Mouse (Mus musculus) adrenal gland, postnatal 36 days (tissue): ENCODE measurements around the gene Olfr63. TPM values are rescaled to one million over a fixed set of nuclear protein-coding genes. Genes with fewer than 3 reads are reported as not detected.
"Not testable (repeated sequence)": the region's sequence is repeated elsewhere in the genome, so short reads cannot be mapped to it uniquely, and the experiment has no call there.

Source experiments
- DNase-seq, 2 experiments: peaks; one replicate each; pipeline ENCODE4 v3.0.0; 2021; ENCODE audit warnings: mixed read lengths in 1 of 2
- long read RNA-seq, 2 experiments: library from polyadenylated mRNA; stranded (forward); transcript quantifications; one replicate each; pipeline ENCODE4 v2.0.0; 2021; ENCODE audit warnings: borderline sequencing depth in 2 of 2
- total RNA-seq, 2 experiments: library from RNA; stranded (reverse); gene quantifications; 2 replicates each; pipeline ENCODE4 v1.2.3; 2021

Gene Olfr63
- total RNA-seq, result under 1 TPM in 1 of 2 experiments, not detected in 1; 0.03 TPM
- long read RNA-seq, experiment 1, result 0 reads
- long read RNA-seq, experiment 2, result 0 reads

GRCm38 (mm10) chr17:33264376-33264775 lies at the start of gene Olfr63:
Gene Olfr63 (plus strand): TSS chr17:33264676.
- no peak for DNase-seq

- DNase-seq, result no peak
Measured at GRCm38 (mm10) chr17:33221590-33221989, 42.9 kb upstream of the Olfr63 start, which contains the start of gene Olfr1564. Gene Olfr1564 (minus strand): TSS chr17:33221690.

- DNase-seq, result not testable (repeated sequence)
Measured at GRCm38 (mm10) chr17:33236646-33237045, 27.8 kb upstream of the Olfr63 start.

- not testable (repeated sequence) for DNase-seq
Measured at GRCm38 (mm10) chr17:33254530-33255318, 9.8 kb upstream of the Olfr63 start, which contains the start of gene Zfp955a. Gene Zfp955a (minus strand): TSS chr17:33255145.

- DNase-seq, result not testable (repeated sequence)
Measured at GRCm38 (mm10) chr17:33255319-33255657, 9.2 kb upstream of the Olfr63 start.

GRCm38 (mm10) chr17:33268907-33269306 lies 4.4 kb downstream of the Olfr63 start:
- no peak for DNase-seq

- not testable (repeated sequence) for DNase-seq
Measured at GRCm38 (mm10) chr17:33289039-33289875, 24.8 kb downstream of the Olfr63 start, which contains the start of gene Zfp955b. Gene Zfp955b (plus strand): TSS chr17:33289544.

- DNase-seq, result not testable (repeated sequence)
Measured at GRCm38 (mm10) chr17:33289876-33290149, 25.3 kb downstream of the Olfr63 start.

Other genes with a start within 250 kb of the Olfr63 start
- gene Zfp763, start 231.3 kb upstream of the Olfr63 start, total RNA-seq, result 1 to 10 TPM; 5.8 to 5.9 TPM
- gene 4921501E09Rik, start 196.6 kb upstream of the Olfr63 start, total RNA-seq, result not detected
- gene Zfp563, start 175.4 kb upstream of the Olfr63 start, total RNA-seq, result 1 to 10 TPM; 7.4 to 8.9 TPM
- not detected for gene Morc2b, start 125.0 kb upstream of the Olfr63 start, total RNA-seq
- gene Olfr55, start 96.2 kb upstream of the Olfr63 start, total RNA-seq, result not detected
- not detected for gene Olfr239, start 73.4 kb upstream of the Olfr63 start, total RNA-seq
- not detected for gene Olfr1564, start 43.0 kb upstream of the Olfr63 start, total RNA-seq
- 1 to 10 TPM; 5.7 to 8.6 TPM for gene Zfp955a, start 9.5 kb upstream of the Olfr63 start, total RNA-seq
- 10 to 100 TPM in 1 of 2 experiments, 1 to 10 TPM in 1; 8.0 to 10.2 TPM for gene Zfp955b, start 24.9 kb downstream of the Olfr63 start, total RNA-seq
- gene Zfp81, start 94.2 kb downstream of the Olfr63 start, total RNA-seq, result 1 to 10 TPM; 7.0 to 8.9 TPM
- gene Zfp101, start 130.0 kb downstream of the Olfr63 start, total RNA-seq, result 1 to 10 TPM; 6.0 to 8.8 TPM
- under 1 TPM in 1 of 2 experiments, not detected in 1; 0.20 TPM for gene Actl9, start 168.2 kb downstream of the Olfr63 start, total RNA-seq